Mouse (Mus musculus) liver, adult 2 months (tissue): ENCODE results near the gene Rps6kb1. TPM values are rescaled to one million over a fixed set of nuclear protein-coding genes. Genes with fewer than 3 reads are reported as not detected.
A peak's percentile ranks its signal among the peaks of the same experiment; 100 is the strongest.

Experiments used
- DNase-seq: peaks from one replicate; pipeline ENCODE4 v3.0.0-alpha.2; 2011; ENCODE audit warnings: low read depth, low spot score; ENCODE audit errors: extremely low read depth
- H3K27ac ChIP-seq: fragments of 200-500 bp; replicated peaks from 2 replicates; pipeline ENCODE4 v1.5.1; 2012; ENCODE audit warnings: low read depth, mild to moderate bottlenecking, control low read depth, inconsistent platforms, low read length; ENCODE audit not compliant: insufficient read depth
- H3K27me3 ChIP-seq: fragments of 200-500 bp; 2 replicates; pipeline ENCODE4 v1.6.1; 2012; ENCODE audit warnings: mild to moderate bottlenecking, moderate library complexity, low read length, inconsistent platforms; ENCODE audit not compliant: control insufficient read depth, insufficient read depth
- H3K36me3 ChIP-seq: fragments of 200-500 bp; 2 replicates; pipeline ENCODE4 v1.6.1; 2012; ENCODE audit warnings: low read length, inconsistent platforms; ENCODE audit not compliant: control insufficient read depth, insufficient read depth
- H3K4me1 ChIP-seq: fragments of 200-500 bp; 2 replicates; pipeline ENCODE4 v1.6.1; 2011; ENCODE audit warnings: low read length; ENCODE audit not compliant: control insufficient read depth, insufficient read depth
- H3K4me3 ChIP-seq: fragments of 200-500 bp; 2 replicates; pipeline ENCODE4 v1.5.1; 2011; ENCODE audit warnings: low read depth, mild to moderate bottlenecking, control low read depth, low read length, moderate library complexity; ENCODE audit not compliant: insufficient read depth
- H3K79me2 ChIP-seq: fragments of 200-500 bp; 2 replicates; pipeline ENCODE4 v1.6.1; 2012; ENCODE audit warnings: inconsistent platforms, mild to moderate bottlenecking, low read length, moderate library complexity; ENCODE audit not compliant: control insufficient read depth, insufficient read depth
- H3K9ac ChIP-seq: fragments of 200-500 bp; 2 replicates; pipeline ENCODE4 v1.6.1; 2012; ENCODE audit warnings: low read depth, mild to moderate bottlenecking, control low read depth, inconsistent platforms, low read length
- CTCF ChIP-seq: fragments of 200-500 bp; IDR thresholded peaks from 2 replicates; pipeline ENCODE4 v1.5.1; 2011; ENCODE audit warnings: low read depth, low read length, control low read depth
- POLR2A ChIP-seq: fragments of 200-500 bp; IDR thresholded peaks from 2 replicates; pipeline ENCODE4 v1.6.1; 2011; ENCODE audit warnings: low read length, control low read depth; ENCODE audit not compliant: insufficient read depth; ENCODE audit errors: extremely low read depth
- WGBS: fragments of 180-500 bp; shearing (Covaris S2); methylation state at CpG from one replicate; pipeline ENCODE4 v1.1.7; 2018; 5-methylcytosine and 5-hydroxymethylcytosine counted together
- polyA plus RNA-seq: library from polyadenylated mRNA; depleted of rRNA; stranded (reverse); fragments of >200 nt; gene quantifications from 2 replicates; pipeline ENCODE4 v1.2.3, GENCODE M21; 2012
- total RNA-seq: library from RNA; depleted of rRNA; stranded (reverse); fragments of >200 nt; gene quantifications from 2 replicates; pipeline ENCODE4 v1.2.3, GENCODE M21; 2014

The Rps6kb1 gene
- total and polyA plus RNA-seq, 2 experiments: 6.3 to 14.4 TPM

GRCm38 (mm10) chr11:86586177-86586867 is 41.7 kb upstream of the Rps6kb1 start:
- H3K4me3 ChIP-seq: peak overlapping the region; percentile 98
- WGBS: under 1% methylated on average over 12 of the region's 12 CpGs
- DNase-seq: peak; percentile 52

GRCm38 (mm10) chr11:86585598-86585984 is 41.0 kb upstream of the Rps6kb1 start:
- H3K4me1 ChIP-seq: peaks cover 15% of the 10 kb centered on the region
- no peaks in the 10 kb centered on the region for H3K27me3 ChIP-seq
- H3K36me3 ChIP-seq: peaks cover 12% of the 10 kb centered on the region
- WGBS: 2% methylated on average over 3 of the region's 3 CpGs
- no peak for TF ChIP-seq CTCF
- TF ChIP-seq POLR2A: 0 out of 2 replicates have a peak, but pooled peaks have one; percentile 19
- H3K9ac ChIP-seq: peak overlapping the region; percentile 87
- H3K27ac ChIP-seq: peak overlapping the region; percentile 98
- H3K4me3 ChIP-seq: peak overlapping the region; percentile 95
- DNase-seq: no peak
- no peaks in the 10 kb centered on the region; the same call in 1 of the 2 replicates for H3K79me2 ChIP-seq

More at GRCm38 (mm10) chr11:86586177-86586867, 41.7 kb upstream of the Rps6kb1 start:
- Histone ChIP-seq H3K4me1 (peaks cover 15% of the 10 kb centered on the region), H3K36me3 (peaks cover 12% of the 10 kb centered on the region), H3K27ac (peak overlapping the region; percentile 100), H3K9ac (peak overlapping the region; percentile 98), H3K79me2 (no peaks in the 10 kb centered on the region; the same call in 1 of the 2 replicates), H3K27me3 (no peaks in the 10 kb centered on the region)
- TF ChIP-seq POLR2A: peak; percentile 58; the same call in 1 of the 2 replicates
- no peak for TF ChIP-seq CTCF

DNA sequence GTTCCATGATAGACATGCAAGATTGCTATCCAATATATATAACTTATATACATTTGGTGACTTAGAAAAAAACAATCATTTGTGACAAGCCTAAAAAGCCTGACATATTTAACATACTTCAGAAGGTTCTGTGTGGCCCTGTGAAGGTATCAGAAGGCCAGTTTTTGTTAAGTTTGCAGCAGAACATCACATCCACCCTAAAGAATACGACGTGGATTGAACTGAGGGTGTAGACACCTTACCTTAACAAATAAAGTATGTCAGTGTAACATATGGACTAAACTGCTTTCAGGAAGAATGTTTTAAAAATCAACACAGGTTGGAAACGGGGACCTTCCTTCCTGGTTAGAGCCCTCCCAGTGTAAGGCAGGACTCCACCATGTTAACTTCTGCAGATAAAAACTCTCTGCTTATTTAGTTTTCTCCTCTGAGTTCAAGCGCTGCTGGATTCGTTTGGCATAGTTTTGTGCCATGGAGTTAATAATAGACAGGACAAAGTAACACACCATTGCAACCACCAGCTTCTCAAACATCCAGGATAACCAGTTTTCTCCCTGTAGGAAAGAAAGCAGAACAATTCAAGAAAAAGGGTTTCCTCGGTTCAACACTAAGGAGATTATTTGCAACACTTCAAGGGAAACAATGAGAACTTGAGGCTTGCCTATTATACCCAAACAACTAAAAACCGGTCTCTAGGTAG is 40.4 kb upstream of the Rps6kb1 start:
- Histone ChIP-seq H3K79me2 (no peaks in the 10 kb centered on the region; the same call in 1 of the 2 replicates), H3K27me3 (no peaks in the 10 kb centered on the region), H3K36me3 (peaks cover 12% of the 10 kb centered on the region), H3K27ac (peak overlapping the region; percentile 98), H3K4me3 (peak overlapping the region; percentile 95), H3K4me1 (peaks cover 17% of the 10 kb centered on the region), H3K9ac (peak overlapping the region; percentile 87)
- WGBS: 8% methylated on average over 7 of the region's 7 CpGs
- TF ChIP-seq POLR2A: 0 out of 2 replicates have a peak, but pooled peaks have one; percentile 22
- no peak for TF ChIP-seq CTCF
- peak; percentile 83 for DNase-seq

- Histone ChIP-seq H3K4me3 (peak overlapping the region; percentile 95), H3K79me2 (no peaks in the 10 kb centered on the region; the same call in 1 of the 2 replicates), H3K36me3 (peaks cover 12% of the 10 kb centered on the region), H3K27ac (peak overlapping the region; percentile 98), H3K27me3 (no peaks in the 10 kb centered on the region), H3K9ac (peak overlapping the region; percentile 75), H3K4me1 (peaks cover 24% of the 10 kb centered on the region)
- peak; percentile 82 for DNase-seq
- TF ChIP-seq CTCF: no peak
- 21% methylated on average over 14 of the region's 14 CpGs for WGBS
Measured at GRCm38 (mm10) chr11:86583990-86584897, 39.6 kb upstream of the Rps6kb1 start.

DNA sequence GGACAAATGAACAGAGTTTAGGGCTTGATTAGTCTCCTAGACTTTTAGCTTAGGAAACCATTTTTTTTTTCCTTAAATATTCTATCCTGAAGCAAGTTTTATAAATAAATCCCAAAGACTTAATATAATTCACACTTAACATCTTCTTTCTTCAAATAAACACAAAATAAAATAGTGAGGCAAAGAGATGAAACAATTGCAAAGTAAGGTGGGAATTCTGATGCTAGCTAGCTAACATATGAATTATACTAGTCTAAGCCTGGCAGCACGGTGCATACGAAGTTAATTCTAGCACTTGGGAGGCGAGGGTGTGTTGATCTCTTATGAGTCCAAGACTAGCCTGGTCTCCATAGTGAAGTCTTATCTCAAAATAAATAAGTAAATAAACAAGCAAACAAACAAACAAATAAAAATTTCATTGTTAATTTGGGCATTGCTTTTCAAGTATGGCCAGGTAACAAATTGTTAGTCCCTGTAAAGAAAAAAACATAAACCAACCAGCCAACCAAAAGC is 38.8 kb upstream of the Rps6kb1 start:
- 50% methylated on average over 3 of the region's 3 CpGs for WGBS
- peak overlapping the region; percentile 62 for H3K9ac ChIP-seq
- TF ChIP-seq CTCF (no peak), POLR2A (no peak)
- H3K27me3 ChIP-seq: no peaks in the 10 kb centered on the region
- DNase-seq: no peak
- H3K79me2 ChIP-seq: no peaks in the 10 kb centered on the region; the same call in 1 of the 2 replicates
- H3K27ac ChIP-seq: peak overlapping the region; percentile 98
- peaks cover 12% of the 10 kb centered on the region for H3K36me3 ChIP-seq
- peaks cover 30% of the 10 kb centered on the region for H3K4me1 ChIP-seq
- H3K4me3 ChIP-seq: peak overlapping the region; percentile 21
